Mouse (Mus musculus): ENCODE measurements around the gene Arhgdig. TPM values are rescaled to one million over a fixed set of nuclear protein-coding genes. Genes with fewer than 3 reads are reported as not detected.
"Not testable (repeated sequence)": the region's sequence is repeated elsewhere in the genome, so short reads cannot be mapped to it uniquely, and the experiment has no call there.

Arhgdig gene
- total and polyA plus RNA-seq, 2 experiments from 2014 or later, result 246 to 342 TPM

DNA sequence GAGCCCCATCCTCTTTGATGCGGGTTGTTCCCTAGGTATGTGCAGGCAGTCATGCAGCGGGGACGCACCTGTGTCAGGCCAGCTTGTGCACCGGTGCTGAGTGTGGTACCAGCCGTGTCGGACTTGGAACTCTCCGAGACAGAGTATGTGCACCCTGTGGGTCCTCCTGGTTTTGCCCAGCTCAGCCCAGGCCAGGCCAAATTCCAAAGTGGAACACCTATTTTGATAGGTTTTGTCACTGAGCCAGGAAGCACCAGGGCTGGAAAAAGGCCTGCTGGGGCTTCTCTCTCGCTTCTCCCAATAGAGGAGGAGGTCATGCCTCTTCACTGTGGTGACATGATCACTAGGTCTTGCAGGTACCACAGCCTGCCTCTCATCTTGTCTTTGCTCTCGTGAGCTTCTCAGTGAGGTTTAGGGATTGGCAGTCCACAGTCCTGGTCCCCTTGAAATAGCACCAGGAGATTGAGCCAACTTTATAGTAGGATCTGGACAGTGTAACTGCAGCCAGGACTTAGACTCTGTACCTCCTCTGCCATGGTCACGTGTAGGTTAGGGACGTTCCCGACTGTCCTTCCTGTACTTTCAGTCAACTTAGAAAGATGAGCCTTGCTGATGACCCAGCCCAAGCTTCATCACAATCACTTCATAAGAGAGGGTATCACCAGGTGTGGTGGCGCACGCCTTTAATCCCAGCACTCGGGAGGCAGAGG is 14.9 kb downstream of the Arhgdig start:
- WGBS, result 98% methylated on average over 15 of the region's 15 CpGs
- Histone ChIP-seq H3K27ac (ENCODE audit: low read depth, low read length) (no peak overlapping the region), H3K27me3 (ENCODE audit: insufficient read depth, low read length) (no peaks in the 10 kb centered on the region), H3K9ac (replicated peaks; ENCODE audit: low read length, poor library complexity, severe bottlenecking) (no peak overlapping the region), H3K9me3 (ENCODE audit: low read length) (no peaks in the 10 kb centered on the region), H3K36me3 (ENCODE audit: insufficient read depth, low read length) (peaks cover 86% of the 10 kb centered on the region), H3K4me3 (ENCODE audit: low read depth, low read length) (no peak overlapping the region), H3K4me2 (ENCODE audit: low read depth, low read length, poor library complexity, severe bottlenecking) (no peak overlapping the region), H3K4me1 (ENCODE audit: insufficient read depth, low read length) (no peaks in the 10 kb centered on the region)
- no peak for TF ChIP-seq CTCF (IDR thresholded peaks at IDR 0.05)
- DNase-seq (ENCODE audit: low spot score), result no peak
- ATAC-seq (ENCODE audit: low FRiP score), result no peak

GRCm38 (mm10) chr17:26191486-26191885 is 16.1 kb downstream of the Arhgdig start:
- 93% methylated on average over 7 of the region's 7 CpGs for WGBS
- peaks cover 84% of the 10 kb centered on the region for H3K36me3 ChIP-seq (ENCODE audit: insufficient read depth, low read length)
- H3K4me1 ChIP-seq (ENCODE audit: insufficient read depth, low read length); H3K4me2 ChIP-seq (ENCODE audit: low read depth, low read length, poor library complexity, severe bottlenecking); H3K9ac ChIP-seq (replicated peaks; ENCODE audit: low read length, poor library complexity, severe bottlenecking); DNase-seq (ENCODE audit: low spot score); H3K27me3 ChIP-seq (ENCODE audit: insufficient read depth, low read length); ATAC-seq (ENCODE audit: low FRiP score); H3K9me3 ChIP-seq (ENCODE audit: low read length); H3K4me3 ChIP-seq (ENCODE audit: low read depth, low read length); H3K27ac ChIP-seq (ENCODE audit: low read depth, low read length): not testable (repeated sequence)
- peak; percentile 13; the same call in 1 of the 2 replicates for TF ChIP-seq CTCF (IDR thresholded peaks at IDR 0.05)

GRCm38 (mm10) chr17:26188091-26188805 is 19.3 kb downstream of the Arhgdig start:
- TF ChIP-seq CTCF (IDR thresholded peaks at IDR 0.05), result no peak
- Histone ChIP-seq H3K27me3 (ENCODE audit: insufficient read depth, low read length) (no peaks in the 10 kb centered on the region), H3K27ac (ENCODE audit: low read depth, low read length) (no peak overlapping the region), H3K4me1 (ENCODE audit: insufficient read depth, low read length) (no peaks in the 10 kb centered on the region), H3K9me3 (ENCODE audit: low read length) (no peaks in the 10 kb centered on the region), H3K4me2 (ENCODE audit: low read depth, low read length, poor library complexity, severe bottlenecking) (no peak overlapping the region), H3K9ac (replicated peaks; ENCODE audit: low read length, poor library complexity, severe bottlenecking) (no peak overlapping the region), H3K4me3 (ENCODE audit: low read depth, low read length) (no peak overlapping the region), H3K36me3 (ENCODE audit: insufficient read depth, low read length) (peaks cover 79% of the 10 kb centered on the region)
- DNase-seq (ENCODE audit: low spot score), result no peak
- WGBS, result 90% methylated on average over 11 of the region's 11 CpGs
- no peak for ATAC-seq (ENCODE audit: low FRiP score)

- DNase-seq (ENCODE audit: low spot score), result no peak
- no peak for TF ChIP-seq CTCF (IDR thresholded peaks at IDR 0.05)
- no peak overlapping the region for H3K9ac ChIP-seq (replicated peaks; ENCODE audit: low read length, poor library complexity, severe bottlenecking)
- no peak overlapping the region for H3K4me3 ChIP-seq (ENCODE audit: low read depth, low read length)
- H3K27me3 ChIP-seq (ENCODE audit: insufficient read depth, low read length), result no peaks in the 10 kb centered on the region
- H3K36me3 ChIP-seq (ENCODE audit: insufficient read depth, low read length), result peaks cover 76% of the 10 kb centered on the region
- no peak overlapping the region for H3K4me2 ChIP-seq (ENCODE audit: low read depth, low read length, poor library complexity, severe bottlenecking)
- no peaks in the 10 kb centered on the region for H3K4me1 ChIP-seq (ENCODE audit: insufficient read depth, low read length)
- no peak overlapping the region for H3K27ac ChIP-seq (ENCODE audit: low read depth, low read length)
- 99% methylated on average over 5 of the region's 5 CpGs for WGBS
- ATAC-seq (ENCODE audit: low FRiP score), result no peak
- H3K9me3 ChIP-seq (ENCODE audit: low read length), result no peaks in the 10 kb centered on the region
Measured at GRCm38 (mm10) chr17:26187592-26187991, 20.0 kb downstream of the Arhgdig start.

DNA sequence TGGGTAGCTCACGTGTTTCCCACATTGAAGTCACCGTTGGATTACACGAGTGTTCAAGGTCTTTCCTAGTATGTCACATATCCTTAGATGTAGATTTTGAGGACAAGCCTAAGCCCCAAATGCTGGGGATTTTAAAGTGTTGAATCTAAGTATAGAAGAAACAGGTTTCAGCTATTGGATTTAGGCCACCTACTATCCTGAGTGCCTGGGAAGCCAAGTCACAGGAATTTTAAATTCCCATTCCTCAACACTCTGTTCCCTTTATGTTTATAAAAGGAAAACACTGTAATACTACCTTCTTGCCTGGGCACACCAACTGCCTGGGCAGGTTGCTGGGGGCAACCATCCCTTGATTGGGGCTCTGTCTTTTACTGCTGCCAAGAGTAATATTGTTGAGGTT is 26.4 kb downstream of the Arhgdig start:
- peaks cover 23% of the 10 kb centered on the region for H3K36me3 ChIP-seq (ENCODE audit: insufficient read depth, low read length)
- no peaks in the 10 kb centered on the region for H3K27me3 ChIP-seq (ENCODE audit: insufficient read depth, low read length)
- TF ChIP-seq CTCF (IDR thresholded peaks at IDR 0.05), result no peak
- no peak overlapping the region for H3K4me3 ChIP-seq (ENCODE audit: low read depth, low read length)
- no peak overlapping the region for H3K4me2 ChIP-seq (ENCODE audit: low read depth, low read length, poor library complexity, severe bottlenecking)
- DNase-seq (ENCODE audit: low spot score) (no peak), ATAC-seq (ENCODE audit: low FRiP score) (no peak)
- WGBS, result 98% methylated on average over 3 of the region's 3 CpGs
- H3K9ac ChIP-seq (replicated peaks; ENCODE audit: low read length, poor library complexity, severe bottlenecking), result no peak overlapping the region
- H3K9me3 ChIP-seq (ENCODE audit: low read length), result no peaks in the 10 kb centered on the region
- no peak overlapping the region for H3K27ac ChIP-seq (ENCODE audit: low read depth, low read length)
- no peaks in the 10 kb centered on the region for H3K4me1 ChIP-seq (ENCODE audit: insufficient read depth, low read length)

DNA sequence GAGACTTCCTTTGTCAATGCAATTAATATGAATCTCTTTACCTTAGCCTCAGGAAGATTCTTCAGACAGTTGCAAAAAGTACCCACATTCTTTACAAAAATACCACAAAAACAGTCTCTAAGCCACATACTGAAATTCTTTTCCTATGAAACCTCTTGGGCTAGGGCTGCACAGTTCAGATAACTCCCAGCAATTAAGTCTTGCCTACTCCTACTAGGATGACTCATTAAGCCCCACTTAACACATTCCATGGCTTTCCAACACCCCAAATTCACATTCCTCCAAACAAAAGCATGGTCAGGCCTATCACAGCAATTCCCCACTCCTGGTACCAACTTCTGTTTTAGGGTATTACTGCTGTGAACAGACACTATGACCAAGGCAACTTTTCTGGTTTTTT is 29.0 kb downstream of the Arhgdig start:
- H3K36me3 ChIP-seq (ENCODE audit: insufficient read depth, low read length), result peaks cover 9% of the 10 kb centered on the region
- no peak for DNase-seq (ENCODE audit: low spot score)

More for the DNA sequence above, 29.0 kb downstream of the Arhgdig start:
- Histone ChIP-seq H3K9me3 (ENCODE audit: low read length) (no peaks in the 10 kb centered on the region), H3K4me3 (ENCODE audit: low read depth, low read length) (no peak overlapping the region), H3K27ac (ENCODE audit: low read depth, low read length) (no peak overlapping the region), H3K27me3 (ENCODE audit: insufficient read depth, low read length) (no peaks in the 10 kb centered on the region), H3K9ac (replicated peaks; ENCODE audit: low read length, poor library complexity, severe bottlenecking) (no peak overlapping the region), H3K4me2 (ENCODE audit: low read depth, low read length, poor library complexity, severe bottlenecking) (no peak overlapping the region), H3K4me1 (ENCODE audit: insufficient read depth, low read length) (no peaks in the 10 kb centered on the region)
- no peak for ATAC-seq (ENCODE audit: low FRiP score)
- TF ChIP-seq CTCF (IDR thresholded peaks at IDR 0.05), result no peak

Measured in midbrain, postnatal 0 days (tissue).